Mouse (Mus musculus): ENCODE data around the gene Nodal. TPM values are rescaled to one million over a fixed set of nuclear protein-coding genes. Genes with fewer than 3 reads are reported as not detected.
A peak's percentile ranks its signal among the peaks of the same experiment; 100 is the strongest.

Gene Nodal
- polyA plus RNA-seq, 1 experiment from 2014 or later, result 0.67 TPM

DNA sequence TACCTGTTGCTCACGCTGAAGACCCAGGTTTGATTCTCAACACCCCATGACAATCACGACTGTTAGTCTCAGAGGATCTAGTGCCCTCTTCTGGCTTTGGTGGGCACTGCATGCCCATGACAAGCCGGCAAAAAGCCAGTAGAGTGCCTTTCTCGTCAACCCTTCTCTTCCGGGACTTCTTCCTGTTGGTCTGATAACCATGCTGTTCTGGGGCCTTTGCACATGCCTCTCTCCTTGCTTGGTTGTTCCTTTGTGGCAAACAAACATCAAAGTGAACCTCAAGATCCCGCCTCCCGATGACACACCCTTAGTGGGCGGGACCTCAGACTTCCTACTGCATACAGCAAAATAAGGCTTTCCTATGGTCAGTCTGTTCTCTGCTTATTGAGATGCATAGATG, 48.5 kb downstream of the Nodal start:
- H3K9ac ChIP-seq (replicated peaks; ENCODE audit: low read length), result no peak overlapping the region
- H3K27me3 ChIP-seq (ENCODE audit: insufficient read depth, low read length), result no peaks in the 10 kb centered on the region
- no peak for ATAC-seq (ENCODE audit: low FRiP score, low TSS enrichment)
- H3K36me3 ChIP-seq (ENCODE audit: insufficient read depth, low read length), result no peaks in the 10 kb centered on the region
- no peak overlapping the region for H3K27ac ChIP-seq (ENCODE audit: low read length)
- H3K4me3 ChIP-seq (ENCODE audit: low read length), result no peak overlapping the region
- WGBS, result 71% methylated on average over 8 of the region's 8 CpGs
- H3K4me2 ChIP-seq (replicated peaks; ENCODE audit: low read depth, low read length), result no peak overlapping the region
- H3K9me3 ChIP-seq (ENCODE audit: low read length), result no peaks in the 10 kb centered on the region
- H3K4me1 ChIP-seq (ENCODE audit: insufficient read depth, low read length), result no peaks in the 10 kb centered on the region

DNA sequence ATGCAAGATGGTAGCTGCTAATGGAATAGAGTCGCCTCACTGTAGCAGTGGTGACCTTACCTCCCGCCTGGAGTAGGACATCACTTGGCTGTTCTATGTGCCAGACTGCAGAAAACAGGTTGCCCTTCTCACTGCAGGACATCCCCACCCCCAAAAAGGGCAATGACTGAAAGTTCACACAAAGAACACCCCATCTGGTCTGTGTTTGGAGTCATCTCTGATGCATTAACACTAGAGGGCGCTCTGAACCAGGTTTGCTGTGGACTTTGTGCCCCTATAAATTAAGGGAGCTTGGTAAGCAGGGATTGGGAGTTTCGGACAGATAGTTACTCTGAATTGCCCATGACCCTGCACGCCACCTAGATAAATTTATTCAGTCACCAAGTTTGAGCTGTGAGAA, 49.1 kb downstream of the Nodal start:
- Histone ChIP-seq H3K4me3 (ENCODE audit: low read length) (no peak overlapping the region), H3K36me3 (ENCODE audit: insufficient read depth, low read length) (no peaks in the 10 kb centered on the region), H3K27ac (ENCODE audit: low read length) (no peak overlapping the region), H3K4me2 (replicated peaks; ENCODE audit: low read depth, low read length) (no peak overlapping the region), H3K4me1 (ENCODE audit: insufficient read depth, low read length) (no peaks in the 10 kb centered on the region), H3K27me3 (ENCODE audit: insufficient read depth, low read length) (no peaks in the 10 kb centered on the region), H3K9ac (replicated peaks; ENCODE audit: low read length) (no peak overlapping the region), H3K9me3 (ENCODE audit: low read length) (no peaks in the 10 kb centered on the region)
- WGBS, result 20% methylated on average over 5 of the region's 5 CpGs
- ATAC-seq (ENCODE audit: low FRiP score, low TSS enrichment), result 0 out of 2 replicates have a peak, but pooled peaks have one; percentile 23

DNA sequence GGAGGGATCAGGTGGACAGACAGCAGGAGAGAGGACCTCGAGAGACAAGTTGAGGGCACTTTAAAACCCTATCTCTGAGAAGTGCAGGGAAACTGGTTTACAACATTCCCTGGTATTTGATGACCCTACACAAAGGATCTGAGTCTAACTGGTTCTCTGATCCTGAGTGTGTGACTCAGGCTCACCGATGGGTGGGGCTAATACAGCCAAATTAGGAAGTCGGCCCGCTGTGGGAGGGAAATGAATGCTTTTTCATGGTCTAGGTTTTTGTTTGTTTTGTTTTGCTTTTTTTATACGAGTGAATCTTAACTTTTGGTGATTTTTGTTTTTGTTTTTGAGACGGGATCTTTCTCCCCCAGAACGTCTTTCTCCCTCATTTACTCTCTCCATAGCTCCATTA, 51.1 kb downstream of the Nodal start:
- 70% methylated on average over 7 of the region's 7 CpGs for WGBS
- no peaks in the 10 kb centered on the region for H3K4me1 ChIP-seq (ENCODE audit: insufficient read depth, low read length)
- H3K4me2 ChIP-seq (replicated peaks; ENCODE audit: low read depth, low read length), result no peak overlapping the region
- no peaks in the 10 kb centered on the region for H3K27me3 ChIP-seq (ENCODE audit: insufficient read depth, low read length)
- H3K36me3 ChIP-seq (ENCODE audit: insufficient read depth, low read length), result no peaks in the 10 kb centered on the region
- no peak for ATAC-seq (ENCODE audit: low FRiP score, low TSS enrichment)
- no peaks in the 10 kb centered on the region for H3K9me3 ChIP-seq (ENCODE audit: low read length)
- no peak overlapping the region for H3K27ac ChIP-seq (ENCODE audit: low read length)
- no peak overlapping the region for H3K9ac ChIP-seq (replicated peaks; ENCODE audit: low read length)
- no peak overlapping the region for H3K4me3 ChIP-seq (ENCODE audit: low read length)

DNA sequence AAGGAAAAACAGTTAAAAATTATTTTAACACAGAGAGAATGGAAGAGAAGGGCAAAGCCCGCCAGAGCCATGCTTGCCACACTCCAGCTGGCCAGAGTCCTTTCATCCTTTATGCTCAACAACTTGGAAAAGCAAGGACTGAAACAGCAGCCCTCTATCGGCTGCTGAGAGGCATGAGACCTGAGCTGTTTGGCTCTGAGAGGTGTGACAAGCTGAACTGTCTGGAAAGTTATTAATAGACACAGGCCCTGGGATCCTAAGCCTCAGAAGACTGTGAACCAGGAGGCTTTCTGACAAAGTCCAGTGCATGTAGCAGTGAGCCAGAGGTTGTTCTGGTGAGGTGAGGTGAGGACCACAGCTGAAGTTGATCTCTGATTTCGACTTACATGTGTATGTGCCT, 55.9 kb downstream of the Nodal start:
- Histone ChIP-seq H3K4me1 (ENCODE audit: insufficient read depth, low read length) (peaks cover 10% of the 10 kb centered on the region), H3K27ac (ENCODE audit: low read length) (no peak overlapping the region), H3K27me3 (ENCODE audit: insufficient read depth, low read length) (no peaks in the 10 kb centered on the region), H3K4me3 (ENCODE audit: low read length) (no peak overlapping the region), H3K9ac (replicated peaks; ENCODE audit: low read length) (no peak overlapping the region), H3K36me3 (ENCODE audit: insufficient read depth, low read length) (no peaks in the 10 kb centered on the region), H3K4me2 (replicated peaks; ENCODE audit: low read depth, low read length) (no peak overlapping the region), H3K9me3 (ENCODE audit: low read length) (no peaks in the 10 kb centered on the region)
- 70% methylated on average over 3 of the region's 3 CpGs for WGBS
- ATAC-seq (ENCODE audit: low FRiP score, low TSS enrichment), result no peak

DNA sequence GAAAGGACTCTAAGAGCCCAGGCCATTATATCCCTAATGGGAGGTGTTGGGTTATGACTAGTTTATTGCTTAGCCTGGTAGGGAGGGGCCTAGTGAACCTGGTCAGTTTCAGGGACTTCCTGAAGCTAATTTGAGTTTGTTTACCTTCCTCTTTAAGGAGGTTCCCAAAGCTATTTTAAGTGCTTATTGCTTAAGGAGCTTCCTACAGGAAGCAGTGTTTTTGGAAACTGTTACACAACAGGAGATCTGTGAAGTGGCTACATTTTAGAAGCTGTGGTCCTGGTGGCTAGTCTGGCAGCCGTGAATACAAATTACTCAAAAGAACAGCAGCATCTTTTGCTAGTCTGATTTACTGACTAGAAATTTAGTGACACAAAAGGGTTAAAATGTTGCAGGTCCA, 56.6 kb downstream of the Nodal start:
- no peaks in the 10 kb centered on the region for H3K9me3 ChIP-seq (ENCODE audit: low read length)
- H3K27me3 ChIP-seq (ENCODE audit: insufficient read depth, low read length), result no peaks in the 10 kb centered on the region
- peaks cover 10% of the 10 kb centered on the region for H3K4me1 ChIP-seq (ENCODE audit: insufficient read depth, low read length)
- 65% methylated on average over 1 of the region's 1 CpGs for WGBS
- H3K27ac ChIP-seq (ENCODE audit: low read length), result no peak overlapping the region
- no peak overlapping the region for H3K9ac ChIP-seq (replicated peaks; ENCODE audit: low read length)
- H3K4me2 ChIP-seq (replicated peaks; ENCODE audit: low read depth, low read length), result no peak overlapping the region
- ATAC-seq (ENCODE audit: low FRiP score, low TSS enrichment), result no peak
- no peak overlapping the region for H3K4me3 ChIP-seq (ENCODE audit: low read length)
- no peaks in the 10 kb centered on the region for H3K36me3 ChIP-seq (ENCODE audit: insufficient read depth, low read length)

Other genes with a start within 250 kb of the Nodal start
- 0.24 TPM in 1 of 2 replicates, not detected in the other for gene Tbata, start 246.0 kb upstream of the Nodal start, polyA plus RNA-seq (2015; fragmentation: Nextera tagmentation; extraction: Ambion mirVana)
- gene Adamts14, start 144.5 kb upstream of the Nodal start, polyA plus RNA-seq (2015; fragmentation: Nextera tagmentation; extraction: Ambion mirVana), result 1.6 and 2.0 TPM in 2 replicates
- not detected in 2 replicates for gene Prf1, start 120.1 kb upstream of the Nodal start, polyA plus RNA-seq (2015; fragmentation: Nextera tagmentation; extraction: Ambion mirVana)
- gene Pald1, start 34.4 kb upstream of the Nodal start, polyA plus RNA-seq (2015; fragmentation: Nextera tagmentation; extraction: Ambion mirVana), result 39.5 and 40.2 TPM in 2 replicates
- 57.4 and 71.4 TPM in 2 replicates for gene Eif4ebp2, start 34.7 kb downstream of the Nodal start, polyA plus RNA-seq (2015; fragmentation: Nextera tagmentation; extraction: Ambion mirVana)
- 8.4 and 10.5 TPM in 2 replicates for gene Lrrc20, start 57.8 kb downstream of the Nodal start, polyA plus RNA-seq (2015; fragmentation: Nextera tagmentation; extraction: Ambion mirVana)
- gene Npffr1, start 177.5 kb downstream of the Nodal start, polyA plus RNA-seq (2015; fragmentation: Nextera tagmentation; extraction: Ambion mirVana), result 0.12 TPM in 2 replicates
- gene Ppa1, start 230.6 kb downstream of the Nodal start, polyA plus RNA-seq (2015; fragmentation: Nextera tagmentation; extraction: Ambion mirVana), result 179 and 180 TPM in 2 replicates

Measured in kidney, embryonic 16.5 days (tissue).